ENCODE assay signal across 8 mouse cellular contexts in the genomic region with DNA sequence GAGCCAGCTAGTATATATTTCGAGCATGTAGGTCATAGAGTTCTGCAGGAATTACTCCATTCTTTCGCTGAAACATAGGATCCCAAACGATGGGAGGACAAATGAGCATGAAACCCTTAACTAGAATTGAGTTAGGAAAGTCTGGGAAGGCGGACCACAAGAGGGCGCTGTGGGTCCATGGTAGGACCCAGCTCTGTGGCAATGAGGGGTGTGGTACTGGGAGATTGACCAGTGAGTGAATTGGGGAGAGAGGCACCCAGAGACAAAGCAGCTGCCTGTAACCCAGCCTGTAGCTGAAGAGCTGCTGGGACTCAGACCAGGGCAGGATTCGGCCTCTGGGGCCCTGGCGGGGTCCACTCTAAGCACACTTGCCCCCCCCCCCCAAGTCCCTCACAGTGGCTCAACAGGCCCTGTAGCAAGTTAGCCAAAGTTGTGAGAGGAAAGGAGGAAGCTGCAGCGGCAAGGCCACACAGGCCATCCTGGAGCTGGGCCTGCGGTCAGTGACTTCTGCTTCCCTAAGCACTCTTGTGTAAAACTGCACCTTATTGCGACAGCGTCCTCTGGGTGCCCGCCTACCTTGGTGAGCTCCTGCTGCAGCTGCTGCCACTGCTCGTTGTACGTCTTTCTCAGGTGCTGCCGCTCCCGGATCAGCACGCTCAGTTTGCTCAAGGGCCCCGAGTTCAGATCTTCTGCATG. TPM values are rescaled to one million over a fixed set of nuclear protein-coding genes. Genes with fewer than 3 reads are reported as not detected.
DNase-seq lines count a peak whose midpoint lies in the region; ATAC-seq lines count a peak whose summit lies in the region.

No protein-coding gene starts in this region.

- peak overlapping the region; percentile 2; the same call in 1 of the 2 replicates for H3K4me3 ChIP-seq in hindbrain, embryonic 11.5 days (ENCODE audit: low read depth, low read length)

- H3K4me1 ChIP-seq in hindbrain, embryonic 11.5 days (replicated peaks; ENCODE audit: control insufficient read depth, insufficient read depth, low read length), result peaks cover 15% of the 10 kb centered on the region

- H3K36me3 ChIP-seq in hindbrain, embryonic 11.5 days (ENCODE audit: control insufficient read depth, insufficient read depth, low read length), result no peaks in the 10 kb centered on the region

- ATAC-seq in hindbrain, embryonic 11.5 days (ENCODE audit: low FRiP score), result peak; percentile 63

- no peaks in the 10 kb centered on the region for H3K9me3 ChIP-seq in hindbrain, embryonic 11.5 days (ENCODE audit: control insufficient read depth, low read length)

- H3K27me3 ChIP-seq in hindbrain, embryonic 11.5 days (ENCODE audit: control insufficient read depth, insufficient read depth, low read length), result peaks cover 2% of the 10 kb centered on the region; the same call in 1 of the 2 replicates

- peak overlapping the region; percentile 39; the same call in 1 of the 2 replicates for H3K9ac ChIP-seq in hindbrain, embryonic 11.5 days (ENCODE audit: low read depth, low read length)

- peak overlapping the region; percentile 29 for H3K4me2 ChIP-seq in hindbrain, embryonic 11.5 days (replicated peaks; ENCODE audit: low read depth, low read length)

- H3K27ac ChIP-seq in hindbrain, embryonic 11.5 days (ENCODE audit: low read depth, low read length), result no peak overlapping the region

- peak; percentile 87 for DNase-seq in Muller cell, postnatal 12 days (ENCODE audit: inconsistent ontology term)
- DNase-seq in cerebellum, adult 9-11 months, result peak; percentile 78
- DNase-seq in frontal cortex, adult 2 months (ENCODE audit: extremely low spot score in 1 of 2, low spot score in 1 of 2), result peak; percentile 76 to 96
- peak; percentile 97 for DNase-seq in hindbrain, embryonic 11.5 days (ENCODE audit: low spot score)
- DNase-seq in layer of hippocampus, postnatal 10 days (ENCODE audit: low spot score in 2 of 2), result peak; percentile 95 to 96
- peak; percentile 96 for DNase-seq in lung, postnatal 36 days
- peak; percentile 91 for DNase-seq in retina, postnatal 1 day
- peak; percentile 97 for DNase-seq in thymus, postnatal 4 days

- 33% methylated on average over 18 of the region's 18 CpGs for WGBS in hindbrain, embryonic 11.5 days

RNA-seq across cellular contexts. Expression of gene Fes, which starts 1.4 kb away (rescaled TPM):
- polyA plus RNA-seq in frontal cortex, adult 2 months (2012; rRNA removed), result 5.4 and 6.1 TPM in 2 replicates
- polyA plus RNA-seq in hindbrain, embryonic 11.5 days (2014; fragmentation: Nextera tagmentation; extraction: Ambion mirVana), result 5.8 and 9.5 TPM in 2 replicates
- 10 to 100 TPM in 1 of 2 experiments, 1 to 10 TPM in 1; 5.2 to 10.6 TPM for total RNA-seq in layer of hippocampus, postnatal 10 days (2021)

RNA-seq across cellular contexts. Expression of gene Man2a2, which starts 15.2 kb away (rescaled TPM):
- polyA plus RNA-seq in frontal cortex, adult 2 months (2012; rRNA removed), result 123 and 129 TPM in 2 replicates
- 7.7 and 9.8 TPM in 2 replicates for polyA plus RNA-seq in hindbrain, embryonic 11.5 days (2014; fragmentation: Nextera tagmentation; extraction: Ambion mirVana)
- total RNA-seq in layer of hippocampus, postnatal 10 days (2021), result 100 to 1,000 TPM; 106 to 115 TPM

RNA-seq across cellular contexts. Expression of gene Furin, which starts 18.9 kb away (rescaled TPM):
- polyA plus RNA-seq in frontal cortex, adult 2 months (2012; rRNA removed), result 24.2 and 26.3 TPM in 2 replicates
- polyA plus RNA-seq in hindbrain, embryonic 11.5 days (2014; fragmentation: Nextera tagmentation; extraction: Ambion mirVana), result 3.4 and 4.1 TPM in 2 replicates
- total RNA-seq in layer of hippocampus, postnatal 10 days (2021), result 10 to 100 TPM; 53.6 to 56.6 TPM

RNA-seq across cellular contexts. Expression of gene Hddc3, which starts 43.5 kb away (rescaled TPM):
- polyA plus RNA-seq in frontal cortex, adult 2 months (2012; rRNA removed), result 46.8 and 61.2 TPM in 2 replicates
- polyA plus RNA-seq in hindbrain, embryonic 11.5 days (2014; fragmentation: Nextera tagmentation; extraction: Ambion mirVana), result 18.4 and 25.3 TPM in 2 replicates
- total RNA-seq in layer of hippocampus, postnatal 10 days (2021), result 10 to 100 TPM; 37.2 to 44.9 TPM

RNA-seq across cellular contexts. Expression of gene Unc45a, which starts 45.6 kb away (rescaled TPM):
- 51.4 and 52.5 TPM in 2 replicates for polyA plus RNA-seq in frontal cortex, adult 2 months (2012; rRNA removed)
- polyA plus RNA-seq in hindbrain, embryonic 11.5 days (2014; fragmentation: Nextera tagmentation; extraction: Ambion mirVana), result 23.4 and 30.4 TPM in 2 replicates
- total RNA-seq in layer of hippocampus, postnatal 10 days (2021), result 10 to 100 TPM; 47.9 to 61.9 TPM

Comparison
In these comparisons a context has a peak if more than half of its experiments do, and no peak if none do; other contexts are left out.
1. RNA of gene Man2a2, which starts 15.2 kb away (polyA plus RNA-seq): 123 to 129 TPM in frontal cortex, adult 2 months; 7.7 to 9.8 TPM in hindbrain, embryonic 11.5 days; every median in the first group is over 10 times any median in the second.
2. Peak in every context shown above with its lines, with median percentiles within 50 percentile points of each other: DNase-seq.